Mouse (Mus musculus) forebrain, embryonic 14.5 days (tissue): ENCODE measurements around the gene Otulin. TPM values are rescaled to one million over a fixed set of nuclear protein-coding genes. Genes with fewer than 3 reads are reported as not detected.

Source experiments
- ATAC-seq: fragments of 200-750 bp; cut with Nextera tagmentation; 2 replicates; pipeline ENCODE4 v1.8.0; 2017; ENCODE audit warnings: mild to moderate bottlenecking, moderate library complexity
- DNase-seq: peaks from one replicate; pipeline ENCODE4 v3.0.0-alpha.2; 2015; ENCODE audit warnings: low spot score
- H3K27ac ChIP-seq: fragments of 300-500 bp; sonication (generic); 2 replicates; pipeline ENCODE4 v1.5.1; 2014; ENCODE audit warnings: low read depth, mild to moderate bottlenecking, control low read depth, low read length, moderate library complexity
- H3K27me3 ChIP-seq: fragments of 300-500 bp; sonication (generic); replicated peaks from 2 replicates; pipeline ENCODE4 v1.6.1; 2014; ENCODE audit warnings: low read length, control low read depth, mixed read lengths; ENCODE audit not compliant: control insufficient read depth, insufficient read depth
- H3K36me3 ChIP-seq: fragments of 300-500 bp; sonication (generic); 2 replicates; pipeline ENCODE4 v1.6.1; 2014; ENCODE audit warnings: low read length, control low read depth; ENCODE audit not compliant: control insufficient read depth, insufficient read depth
- H3K4me1 ChIP-seq: fragments of 300-500 bp; sonication (generic); 2 replicates; pipeline ENCODE4 v1.6.1; 2014; ENCODE audit warnings: antibody characterized with exemption, low read length, control low read depth; ENCODE audit not compliant: control insufficient read depth, insufficient read depth
- H3K4me2 ChIP-seq: fragments of 300-500 bp; sonication (generic); 2 replicates; pipeline ENCODE4 v1.6.1; 2014; ENCODE audit warnings: mild to moderate bottlenecking, control low read depth, low read length
- H3K4me3 ChIP-seq: fragments of 300-500 bp; sonication (generic); 2 replicates; pipeline ENCODE4 v1.5.1; 2014; ENCODE audit warnings: low read depth, low read length, control low read depth
- H3K9ac ChIP-seq: fragments of 300-500 bp; sonication (generic); 2 replicates; pipeline ENCODE4 v1.6.1; 2014; ENCODE audit warnings: mild to moderate bottlenecking, low read length, control low read depth, moderate library complexity
- H3K9me3 ChIP-seq: fragments of 300-500 bp; sonication (generic); replicated peaks from 2 replicates; pipeline ENCODE4 v1.6.1; 2016; ENCODE audit warnings: low read length, control low read depth, mixed read lengths; ENCODE audit not compliant: control insufficient read depth
- WGBS: fragments of 180-500 bp; shearing (Covaris S2); extraction: QIAGEN DNeasy Blood & Tissue Kit; methylation state at CpG from one replicate; pipeline ENCODE4 v1.1.7; 2014; 5-methylcytosine and 5-hydroxymethylcytosine counted together
- polyA plus RNA-seq: library from polyadenylated mRNA; unstranded; fragments of >200 nt; fragmentation: Nextera tagmentation; extraction: Ambion mirVana; gene quantifications from 2 replicates; pipeline ENCODE4 v1.2.1, GENCODE M21; 2014

The Otulin gene
- polyA plus RNA-seq, 1 experiment from 2014 or later = 36.0 TPM

- DNase-seq (no peak), ATAC-seq (no peak)
- H3K4me1 ChIP-seq = peaks cover 6% of the 10 kb centered on the region; the same call in 1 of the 2 replicates
- H3K9ac ChIP-seq = no peak overlapping the region
- H3K4me2 ChIP-seq = no peak overlapping the region
- H3K9me3 ChIP-seq = no peaks in the 10 kb centered on the region
- H3K36me3 ChIP-seq = peaks cover under 1% of the 10 kb centered on the region; the same call in 1 of the 2 replicates
- H3K27ac ChIP-seq = no peak overlapping the region
- no peaks in the 10 kb centered on the region for H3K27me3 ChIP-seq
- H3K4me3 ChIP-seq = no peak overlapping the region
- WGBS = 96% methylated on average over 6 of the region's 6 CpGs
Measured at GRCm38 (mm10) chr15:27583620-27584019, 46.9 kb downstream of the Otulin start.

- DNase-seq (peak; percentile 38), ATAC-seq (no peak)
- Histone ChIP-seq H3K4me2 (no peak overlapping the region), H3K9me3 (no peaks in the 10 kb centered on the region), H3K4me3 (no peak overlapping the region), H3K27ac (no peak overlapping the region), H3K36me3 (peaks cover 6% of the 10 kb centered on the region; the same call in 1 of the 2 replicates), H3K9ac (no peak overlapping the region), H3K4me1 (peaks cover 6% of the 10 kb centered on the region; the same call in 1 of the 2 replicates), H3K27me3 (no peaks in the 10 kb centered on the region)
- 89% methylated on average over 4 of the region's 4 CpGs for WGBS
Measured at GRCm38 (mm10) chr15:27583042-27583441, 47.5 kb downstream of the Otulin start.

GRCm38 (mm10) chr15:27582428-27582827, 48.1 kb downstream of the Otulin start:
- H3K9ac ChIP-seq = no peak overlapping the region
- H3K36me3 ChIP-seq = peaks cover 6% of the 10 kb centered on the region; the same call in 1 of the 2 replicates
- no peak overlapping the region for H3K27ac ChIP-seq
- no peak overlapping the region for H3K4me2 ChIP-seq
- WGBS = 83% methylated on average over 3 of the region's 3 CpGs
- no peak overlapping the region for H3K4me3 ChIP-seq
- DNase-seq (no peak), ATAC-seq (no peak)
- H3K27me3 ChIP-seq = no peaks in the 10 kb centered on the region
- peaks cover 6% of the 10 kb centered on the region; the same call in 1 of the 2 replicates for H3K4me1 ChIP-seq
- H3K9me3 ChIP-seq = no peaks in the 10 kb centered on the region

GRCm38 (mm10) chr15:27581640-27582039, 48.9 kb downstream of the Otulin start:
- DNase-seq = no peak
- H3K9me3 ChIP-seq = no peaks in the 10 kb centered on the region
- peak; percentile 37; the same call in 1 of the 2 replicates for ATAC-seq
- H3K4me1 ChIP-seq = peaks cover 6% of the 10 kb centered on the region; the same call in 1 of the 2 replicates
- peak overlapping the region; percentile 33; the same call in 1 of the 2 replicates for H3K27ac ChIP-seq
- no peak overlapping the region for H3K4me2 ChIP-seq
- H3K36me3 ChIP-seq = peaks cover 6% of the 10 kb centered on the region; the same call in 1 of the 2 replicates
- WGBS = 11% methylated on average over 3 of the region's 3 CpGs
- no peak overlapping the region for H3K4me3 ChIP-seq
- H3K27me3 ChIP-seq = no peaks in the 10 kb centered on the region
- no peak overlapping the region for H3K9ac ChIP-seq

GRCm38 (mm10) chr15:27580771-27581170, 49.7 kb downstream of the Otulin start:
- Histone ChIP-seq H3K4me3 (no peak overlapping the region), H3K4me2 (no peak overlapping the region), H3K27me3 (no peaks in the 10 kb centered on the region), H3K27ac (no peak overlapping the region), H3K4me1 (peaks cover 10% of the 10 kb centered on the region; the same call in 1 of the 2 replicates), H3K9ac (no peak overlapping the region), H3K9me3 (no peaks in the 10 kb centered on the region), H3K36me3 (peaks cover 6% of the 10 kb centered on the region; the same call in 1 of the 2 replicates)
- ATAC-seq (no peak), DNase-seq (no peak)
- 57% methylated on average over 2 of the region's 2 CpGs for WGBS

GRCm38 (mm10) chr15:27579853-27580252, 50.6 kb downstream of the Otulin start:
- DNase-seq (no peak), ATAC-seq (no peak)
- Histone ChIP-seq H3K27ac (no peak overlapping the region), H3K4me1 (peaks cover 10% of the 10 kb centered on the region; the same call in 1 of the 2 replicates), H3K9me3 (no peaks in the 10 kb centered on the region), H3K4me3 (no peak overlapping the region), H3K27me3 (no peaks in the 10 kb centered on the region), H3K4me2 (no peak overlapping the region), H3K36me3 (peaks cover 6% of the 10 kb centered on the region; the same call in 1 of the 2 replicates), H3K9ac (no peak overlapping the region)
- WGBS = 95% methylated on average over 2 of the region's 2 CpGs

GRCm38 (mm10) chr15:27578918-27579317, 51.6 kb downstream of the Otulin start:
- WGBS = 94% methylated on average over 6 of the region's 6 CpGs

GRCm38 (mm10) chr15:27577915-27578780, 52.3 kb downstream of the Otulin start:
- H3K36me3 ChIP-seq = peaks cover 6% of the 10 kb centered on the region
- no peaks in the 10 kb centered on the region for H3K9me3 ChIP-seq
- ATAC-seq (no peak), DNase-seq (no peak)
- H3K4me2 ChIP-seq = no peak overlapping the region
- H3K27ac ChIP-seq = no peak overlapping the region
- no peaks in the 10 kb centered on the region for H3K27me3 ChIP-seq
- WGBS = 84% methylated on average over 16 of the region's 16 CpGs
- peaks cover 10% of the 10 kb centered on the region; the same call in 1 of the 2 replicates for H3K4me1 ChIP-seq
- H3K4me3 ChIP-seq = no peak overlapping the region
- H3K9ac ChIP-seq = no peak overlapping the region

More at GRCm38 (mm10) chr15:27578918-27579317, 51.6 kb downstream of the Otulin start:
- Histone ChIP-seq H3K27me3 (no peaks in the 10 kb centered on the region), H3K9me3 (no peaks in the 10 kb centered on the region), H3K9ac (no peak overlapping the region), H3K36me3 (peaks cover 6% of the 10 kb centered on the region; the same call in 1 of the 2 replicates), H3K4me2 (no peak overlapping the region), H3K4me3 (no peak overlapping the region), H3K27ac (no peak overlapping the region), H3K4me1 (peaks cover 10% of the 10 kb centered on the region; the same call in 1 of the 2 replicates)
- ATAC-seq (no peak), DNase-seq (no peak)

- Histone ChIP-seq H3K27ac (no peak overlapping the region), H3K9me3 (no peaks in the 10 kb centered on the region), H3K9ac (no peak overlapping the region), H3K4me2 (no peak overlapping the region), H3K4me3 (no peak overlapping the region), H3K4me1 (peaks cover 10% of the 10 kb centered on the region; the same call in 1 of the 2 replicates), H3K27me3 (no peaks in the 10 kb centered on the region), H3K36me3 (peaks cover 10% of the 10 kb centered on the region)
- DNase-seq (no peak), ATAC-seq (no peak)
- 87% methylated on average over 1 of the region's 1 CpGs for WGBS
Measured at GRCm38 (mm10) chr15:27576886-27577285, 53.6 kb downstream of the Otulin start.
